Mouse (Mus musculus): ENCODE measurements at regions not wholly inside any gene's neighbourhood (a gene's known extent, or its start where the extent isn't known, plus 50 kb on each side); places are given as distances from the start of the nearest gene placed in this dataset.

DNA sequence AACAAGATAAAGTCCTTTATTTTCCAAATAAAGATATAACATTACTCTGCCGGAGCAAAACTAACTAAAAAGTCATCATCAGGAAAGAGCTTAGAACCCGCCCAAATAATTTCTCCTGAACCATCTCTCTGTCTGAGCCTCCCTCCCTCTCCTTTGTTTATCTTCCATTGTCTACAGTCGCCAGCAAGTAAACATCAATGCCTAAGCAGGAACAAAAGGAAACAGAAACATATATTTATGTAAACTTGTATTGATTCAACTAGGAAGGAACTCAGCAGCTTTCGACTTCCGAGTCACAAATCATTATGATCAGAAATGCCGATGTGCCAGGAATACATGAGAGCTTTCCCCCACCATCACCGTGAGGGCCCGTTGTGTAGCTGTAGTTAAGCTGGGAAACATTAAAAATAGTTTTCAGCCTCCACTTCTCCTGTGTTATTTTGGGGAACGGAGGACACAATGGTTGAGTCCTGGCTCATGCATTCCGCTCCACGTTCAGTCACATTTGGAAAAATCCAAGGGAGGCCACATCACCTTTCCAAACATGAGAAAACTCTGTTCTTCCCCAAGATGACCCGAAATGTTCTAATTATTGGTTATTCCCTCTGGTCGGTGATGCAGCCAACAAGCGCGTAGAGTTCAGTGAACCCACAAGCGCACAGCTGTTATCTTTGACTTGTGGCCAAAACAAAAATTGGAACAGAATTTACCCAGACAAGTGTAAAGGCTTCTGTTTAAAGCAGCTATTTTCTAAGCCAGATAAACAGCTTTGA is 651.8 kb downstream of the Diaph3 start:
- TF ChIP-seq CTCF (IDR thresholded peaks at IDR 0.05; ENCODE audit: low read depth) (no peak), EP300 (optimal IDR thresholded peaks at IDR 0.05) (no peak)
